Mouse (Mus musculus) thymus, adult 2 months (tissue): Measurements from ENCODE around the gene Ccl7. TPM values are rescaled to one million over a fixed set of nuclear protein-coding genes. Genes with fewer than 3 reads are reported as not detected.

Experiments used
- DNase-seq: peaks from one replicate; pipeline ENCODE4 v3.0.0; 2021
- H3K27ac ChIP-seq: fragments of 200-500 bp; 2 replicates; pipeline ENCODE4 v1.5.1; 2012; ENCODE audit warnings: low read length, control low read depth; ENCODE audit not compliant: control insufficient read depth, insufficient read depth
- H3K27me3 ChIP-seq: fragments of 200-500 bp; 2 replicates; pipeline ENCODE4 v1.6.1; 2012; ENCODE audit warnings: mild to moderate bottlenecking, low read length, moderate library complexity, mixed read lengths; ENCODE audit not compliant: control insufficient read depth, insufficient read depth
- H3K36me3 ChIP-seq: fragments of 200-500 bp; 2 replicates; pipeline ENCODE4 v1.6.1; 2012; ENCODE audit warnings: mild to moderate bottlenecking, low read length, moderate library complexity; ENCODE audit not compliant: control insufficient read depth, insufficient read depth
- H3K4me1 ChIP-seq: fragments of 200-500 bp; replicated peaks from 2 replicates; pipeline ENCODE4 v1.6.1; 2012; ENCODE audit warnings: low read length; ENCODE audit not compliant: control insufficient read depth, insufficient read depth
- H3K4me3 ChIP-seq: fragments of 200-500 bp; 2 replicates; pipeline ENCODE4 v1.5.1; 2012; ENCODE audit warnings: mild to moderate bottlenecking, low read length, control low read depth, moderate library complexity; ENCODE audit not compliant: control insufficient read depth, insufficient read depth
- CTCF ChIP-seq: fragments of 200-500 bp; IDR thresholded peaks from 2 replicates; pipeline ENCODE4 v1.5.1; 2012; ENCODE audit warnings: mild to moderate bottlenecking, control low read depth, low read length, moderate library complexity, borderline replicate concordance; ENCODE audit not compliant: control insufficient read depth, poor library complexity, insufficient read depth; ENCODE audit errors: extremely low read depth
- POLR2A ChIP-seq: fragments of 200-500 bp; IDR thresholded peaks from 2 replicates; pipeline ENCODE4 v1.6.1; 2012; ENCODE audit warnings: mild to moderate bottlenecking, low read length, control low read depth, moderate library complexity; ENCODE audit not compliant: control insufficient read depth, poor library complexity, insufficient read depth; ENCODE audit errors: extremely low read depth
- WGBS: fragments of 180-500 bp; shearing (Covaris S2); methylation state at CpG from one replicate; pipeline ENCODE4 v1.1.7; 2018; 5-methylcytosine and 5-hydroxymethylcytosine counted together
- polyA plus RNA-seq: library from polyadenylated mRNA; depleted of rRNA; stranded (reverse); fragments of >200 nt; gene quantifications from 2 replicates; pipeline ENCODE4 v1.2.3, GENCODE M21; 2012

The Ccl7 gene
- polyA plus RNA-seq, 1 experiment = 0.81 TPM

- no peaks in the 10 kb centered on the region for H3K27me3 ChIP-seq
- no peak for DNase-seq
- WGBS = 62% methylated on average over 2 of the region's 2 CpGs
- H3K4me3 ChIP-seq = no peak overlapping the region
- no peaks in the 10 kb centered on the region for H3K36me3 ChIP-seq
- no peak for TF ChIP-seq CTCF
- TF ChIP-seq POLR2A = no peak
- H3K4me1 ChIP-seq = no peaks in the 10 kb centered on the region
- H3K27ac ChIP-seq = no peak overlapping the region
These were observed 26.1 kb upstream of the Ccl7 start for GRCm38 (mm10) chr11:82019389-82019788.

GRCm38 (mm10) chr11:82019793-82020192 is 25.7 kb upstream of the Ccl7 start:
- DNase-seq = no peak
- Histone ChIP-seq H3K4me1 (no peaks in the 10 kb centered on the region), H3K27ac (no peak overlapping the region), H3K27me3 (no peaks in the 10 kb centered on the region), H3K4me3 (no peak overlapping the region), H3K36me3 (no peaks in the 10 kb centered on the region)
- no peak for TF ChIP-seq CTCF
- no peak for TF ChIP-seq POLR2A

- Histone ChIP-seq H3K27ac (no peak overlapping the region), H3K27me3 (no peaks in the 10 kb centered on the region), H3K4me3 (no peak overlapping the region), H3K36me3 (no peaks in the 10 kb centered on the region), H3K4me1 (no peaks in the 10 kb centered on the region)
- DNase-seq = no peak
- no peak for TF ChIP-seq CTCF
- TF ChIP-seq POLR2A = no peak
- WGBS = 5% methylated on average over 3 of the region's 3 CpGs
These were observed 24.1 kb upstream of the Ccl7 start for GRCm38 (mm10) chr11:82021406-82021805.

- WGBS = 28% methylated on average over 6 of the region's 6 CpGs
- H3K4me3 ChIP-seq = no peak overlapping the region
- no peaks in the 10 kb centered on the region for H3K4me1 ChIP-seq
- H3K27ac ChIP-seq = no peak overlapping the region
- DNase-seq = no peak
- H3K27me3 ChIP-seq = no peaks in the 10 kb centered on the region
- TF ChIP-seq CTCF = no peak
- no peak for TF ChIP-seq POLR2A
- H3K36me3 ChIP-seq = no peaks in the 10 kb centered on the region
These were observed 22.9 kb upstream of the Ccl7 start for GRCm38 (mm10) chr11:82022504-82023056.

- no peaks in the 10 kb centered on the region for H3K36me3 ChIP-seq
- WGBS = 86% methylated on average over 4 of the region's 4 CpGs
- no peak overlapping the region for H3K27ac ChIP-seq
- no peaks in the 10 kb centered on the region for H3K4me1 ChIP-seq
- no peak for DNase-seq
- TF ChIP-seq CTCF = no peak
- TF ChIP-seq POLR2A = no peak
- no peaks in the 10 kb centered on the region for H3K27me3 ChIP-seq
- H3K4me3 ChIP-seq = no peak overlapping the region
These were observed 21.7 kb upstream of the Ccl7 start for GRCm38 (mm10) chr11:82023769-82024168.

GRCm38 (mm10) chr11:82030171-82030570 is 15.3 kb upstream of the Ccl7 start:
- no peak for DNase-seq
- no peak overlapping the region for H3K27ac ChIP-seq
- TF ChIP-seq POLR2A (no peak), CTCF (no peak)
- H3K27me3 ChIP-seq = no peaks in the 10 kb centered on the region
- H3K4me3 ChIP-seq = no peak overlapping the region
- WGBS = 73% methylated on average over 2 of the region's 2 CpGs
- no peaks in the 10 kb centered on the region for H3K36me3 ChIP-seq
- no peaks in the 10 kb centered on the region for H3K4me1 ChIP-seq

- Histone ChIP-seq H3K27ac (no peak overlapping the region), H3K4me3 (no peak overlapping the region), H3K27me3 (no peaks in the 10 kb centered on the region), H3K4me1 (no peaks in the 10 kb centered on the region), H3K36me3 (no peaks in the 10 kb centered on the region)
- no peak for DNase-seq
- TF ChIP-seq CTCF = no peak
- TF ChIP-seq POLR2A = no peak
These were observed 13.4 kb upstream of the Ccl7 start for GRCm38 (mm10) chr11:82032136-82032535.
